Mouse (Mus musculus) ES-CJ7 (cell line): ENCODE measurements around the gene Pgd.
"Not testable (repeated sequence)": the region's sequence is repeated elsewhere in the genome, so short reads cannot be mapped to it uniquely, and the experiment has no call there.

ENCODE experiments used
- DNase-seq: peaks from one replicate; pipeline ENCODE4 v3.0.0; 2011; ENCODE audit warnings: low read depth, low spot score

The Pgd gene

GRCm38 (mm10) chr4:149166215-149166946 is at the start of gene Pgd:
Gene Pgd (minus strand): TSS chr4:149166771.
- peak; percentile 96 for DNase-seq

DNA sequence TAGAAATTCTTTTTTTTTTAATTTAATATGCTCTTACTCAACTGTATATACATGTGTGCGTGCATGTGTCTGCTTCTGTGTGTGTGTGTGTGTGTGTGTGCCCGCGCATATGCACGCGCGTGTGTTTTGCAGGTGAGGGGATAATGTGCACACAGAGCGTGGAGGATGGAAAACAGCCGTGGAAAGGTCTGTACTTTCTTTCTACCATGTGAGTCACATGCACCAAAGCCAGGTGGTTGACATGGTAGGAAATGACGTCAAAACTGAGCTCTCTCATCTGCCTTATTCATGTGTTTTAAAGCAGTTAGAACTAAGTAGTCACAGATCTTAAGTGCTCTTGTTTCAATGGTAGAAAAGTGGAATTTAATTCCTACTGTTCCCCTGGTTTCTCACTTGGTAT is 49.4 kb upstream of the Pgd start:
- DNase-seq, result no peak

- no peak for DNase-seq
These were observed 48.8 kb upstream of the Pgd start for GRCm38 (mm10) chr4:149215397-149215796.

- not testable (repeated sequence) for DNase-seq
These were observed 47.9 kb upstream of the Pgd start for GRCm38 (mm10) chr4:149214468-149214867.

GRCm38 (mm10) chr4:149213466-149213865 is 46.9 kb upstream of the Pgd start:
- DNase-seq, result no peak

- not testable (repeated sequence) for DNase-seq
These were observed 44.9 kb upstream of the Pgd start for GRCm38 (mm10) chr4:149211441-149211840.

- no peak for DNase-seq
These were observed 35.9 kb upstream of the Pgd start for GRCm38 (mm10) chr4:149202467-149202866.

DNA sequence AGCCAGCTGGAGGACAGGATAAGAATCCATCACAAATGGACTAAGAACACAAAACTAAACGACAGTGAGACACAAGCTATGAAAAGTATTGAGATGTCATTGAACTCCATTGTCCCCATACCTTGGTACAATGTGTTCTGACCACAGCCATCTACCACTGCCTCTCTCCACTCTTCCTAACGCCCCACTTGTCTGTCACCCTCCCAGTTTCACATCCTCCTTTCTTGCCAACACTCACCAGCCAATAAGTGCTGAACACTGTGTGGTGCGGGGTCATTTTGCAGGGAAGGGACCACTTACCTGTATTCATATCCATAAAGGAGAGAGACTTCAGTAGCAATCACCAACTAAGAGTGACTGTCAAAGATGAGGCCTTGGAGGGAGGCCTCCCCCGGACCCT is 34.5 kb upstream of the Pgd start:
- no peak for DNase-seq

- DNase-seq, result no peak
These were observed 30.6 kb upstream of the Pgd start for GRCm38 (mm10) chr4:149197180-149197579.

- no peak for DNase-seq
These were observed 24.5 kb upstream of the Pgd start for GRCm38 (mm10) chr4:149191103-149191502.

DNA sequence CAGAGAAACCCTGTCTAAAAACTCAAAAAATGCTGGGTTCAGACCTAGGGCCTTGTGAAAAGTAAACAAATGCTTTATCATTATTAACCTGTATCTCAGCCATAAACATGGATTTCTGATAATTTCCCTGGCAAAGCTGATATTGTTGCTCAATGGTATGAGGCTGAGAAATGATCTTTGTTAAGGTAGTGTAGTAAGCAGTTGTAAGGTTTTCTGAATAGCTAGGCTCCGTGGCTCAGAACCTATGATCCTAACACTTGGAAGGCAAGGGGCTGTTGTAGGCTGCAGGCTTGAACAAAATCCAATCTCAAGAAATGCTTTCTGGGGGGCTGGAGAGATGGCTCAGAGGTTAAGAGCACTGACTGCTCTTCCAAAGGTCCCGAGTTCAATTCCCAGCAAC is 22.0 kb upstream of the Pgd start:
- DNase-seq, result no peak

DNA sequence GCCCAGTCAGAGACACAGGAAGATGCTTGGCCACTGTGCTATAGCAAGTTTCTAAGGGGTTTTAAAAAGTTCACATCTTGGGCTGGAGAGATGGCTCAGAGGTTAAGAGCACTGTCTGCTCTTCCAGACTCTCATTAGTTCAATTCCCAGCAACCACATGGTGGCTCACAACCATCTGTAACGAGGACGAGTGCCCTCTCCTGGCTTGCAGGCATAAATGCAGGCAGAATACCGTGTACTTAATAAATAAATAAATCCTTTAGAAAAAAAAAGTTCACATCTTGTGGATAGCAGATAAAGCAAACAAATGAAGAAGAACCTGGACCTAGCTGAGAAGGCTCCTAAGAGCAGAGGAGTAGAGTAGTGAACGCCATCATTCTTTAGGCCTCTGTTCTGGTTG is 16.2 kb upstream of the Pgd start:
- peak; percentile 79 for DNase-seq

GRCm38 (mm10) chr4:149182192-149182591 is 15.6 kb upstream of the Pgd start:
- DNase-seq, result no peak

DNA sequence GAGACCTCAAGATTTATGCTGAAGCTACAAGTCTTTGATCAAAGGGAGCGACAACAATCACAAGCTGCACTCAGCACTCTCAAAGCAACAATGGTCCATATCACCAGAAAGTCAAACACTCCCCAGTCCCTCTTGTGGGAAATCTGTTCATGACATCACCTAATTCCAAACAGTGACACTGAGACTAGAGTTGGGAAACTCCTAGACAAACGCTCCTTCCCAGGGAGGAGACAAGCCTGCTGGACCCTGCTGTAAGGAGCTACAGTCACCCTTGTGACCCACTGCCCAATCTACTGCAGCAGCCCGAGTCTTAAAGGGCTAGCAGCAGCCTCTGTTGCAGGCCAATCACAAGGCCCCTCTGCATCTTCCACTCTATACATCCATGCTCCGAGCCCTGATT is 13.0 kb upstream of the Pgd start:
- no peak for DNase-seq

DNA sequence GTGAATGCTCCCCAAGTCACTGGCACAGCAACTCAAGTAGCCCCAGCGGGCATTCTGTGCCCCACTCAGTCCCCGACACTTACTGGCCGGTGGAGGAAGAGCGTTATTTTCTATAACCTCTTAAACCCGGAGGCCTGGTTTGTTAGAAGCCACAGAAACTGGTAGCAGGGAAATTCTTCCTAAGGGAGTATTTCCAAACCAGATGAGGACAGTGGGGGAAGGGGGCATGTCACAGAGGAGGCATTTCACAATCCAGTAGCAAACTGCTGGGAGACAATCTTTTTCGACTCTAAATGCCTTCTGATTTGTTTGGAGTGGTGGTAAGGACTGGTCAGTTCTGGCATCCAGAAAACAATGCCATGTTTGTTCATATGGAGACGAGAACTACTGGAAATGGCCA is 12.6 kb upstream of the Pgd start:
- DNase-seq, result no peak

DNA sequence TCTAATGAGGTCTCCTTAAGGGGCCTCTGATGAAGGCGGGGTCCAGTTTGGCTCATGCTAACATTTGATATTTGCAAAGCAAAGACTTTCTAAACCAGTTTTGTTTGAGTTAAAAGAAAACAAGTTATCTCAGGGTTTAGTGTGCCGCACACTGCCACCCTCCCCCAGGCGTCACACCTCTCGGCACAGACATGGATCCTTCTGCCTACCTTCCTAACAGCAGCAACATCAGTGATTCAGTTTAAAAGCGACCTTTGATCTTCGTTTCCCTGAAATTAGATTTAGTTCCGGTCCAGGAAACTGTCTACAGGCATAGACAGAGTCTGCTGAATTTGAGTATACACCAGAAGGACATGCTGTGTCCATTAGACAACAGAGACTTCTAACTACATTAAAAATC is 11.8 kb upstream of the Pgd start:
- no peak for DNase-seq

- no peak for DNase-seq
These were observed 10.5 kb upstream of the Pgd start for GRCm38 (mm10) chr4:149177046-149177445.

GRCm38 (mm10) chr4:149176645-149177044 is 10.1 kb upstream of the Pgd start:
- DNase-seq, result no peak

DNA sequence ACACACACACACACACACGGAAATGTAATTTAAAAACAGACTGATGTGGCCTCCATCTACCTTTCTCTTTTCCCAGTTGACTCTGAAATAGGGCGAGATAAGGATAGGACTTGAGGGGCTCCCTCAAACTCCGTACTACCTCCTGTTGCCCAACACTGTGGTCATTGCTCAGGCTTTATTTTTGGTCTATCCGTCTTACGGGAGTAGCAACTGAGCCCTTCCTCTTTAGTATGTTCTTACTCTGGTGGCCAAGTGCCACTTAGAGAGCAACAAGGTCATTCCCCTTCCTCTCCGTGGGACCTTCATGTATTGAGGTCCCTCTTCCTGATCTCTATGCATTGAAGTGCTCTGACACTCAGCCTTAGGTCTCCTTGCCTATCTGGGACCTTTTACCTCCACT is 7.1 kb upstream of the Pgd start:
- DNase-seq, result no peak

GRCm38 (mm10) chr4:149172666-149173065 is 6.1 kb upstream of the Pgd start:
- DNase-seq, result no peak

GRCm38 (mm10) chr4:149172083-149172482 is 5.5 kb upstream of the Pgd start:
- DNase-seq, result no peak

DNA sequence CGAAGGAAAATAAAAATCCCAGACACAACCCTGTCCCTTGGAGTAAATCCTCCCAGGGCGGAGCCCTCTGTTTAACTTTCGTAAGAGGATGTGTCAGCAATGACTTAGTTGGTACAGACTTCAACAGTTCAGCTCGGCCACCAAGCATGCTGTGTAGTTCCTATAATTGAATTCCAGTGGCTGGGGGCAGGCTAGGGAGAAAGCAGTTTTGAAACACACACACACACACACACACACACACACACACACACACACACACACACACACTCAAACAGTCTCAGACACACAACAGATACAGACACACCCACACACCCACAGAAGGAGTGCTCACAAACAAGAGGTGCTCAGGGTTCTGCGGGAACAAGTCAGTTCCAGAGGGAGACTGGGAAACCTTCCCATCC is 5.0 kb upstream of the Pgd start:
- no peak for DNase-seq

DNA sequence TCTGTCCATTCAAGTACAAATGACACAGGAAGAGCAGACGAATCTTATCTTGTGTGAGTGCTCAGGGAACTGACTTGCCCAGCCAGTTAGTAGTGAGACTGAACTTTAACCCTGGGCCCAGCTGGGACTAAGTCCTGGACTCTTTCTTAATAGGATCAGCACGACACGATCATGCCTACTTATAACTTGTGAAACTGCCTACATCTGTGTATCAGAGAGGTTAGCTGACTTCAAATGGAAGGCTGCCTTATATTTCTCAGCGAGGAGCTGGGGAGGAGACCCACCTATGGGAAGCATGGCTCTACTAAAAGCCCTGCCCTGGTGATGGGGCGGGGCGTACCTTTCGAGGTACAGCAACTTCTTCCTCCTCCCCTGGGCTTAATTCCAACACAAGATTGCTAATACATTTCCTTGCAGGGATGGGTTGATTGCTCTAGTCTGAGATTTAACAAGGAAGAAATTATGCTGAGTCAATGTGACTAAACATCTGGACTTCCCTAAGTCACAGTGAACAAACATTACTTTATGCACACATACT is 3.9 kb upstream of the Pgd start:
- no peak for DNase-seq

DNA sequence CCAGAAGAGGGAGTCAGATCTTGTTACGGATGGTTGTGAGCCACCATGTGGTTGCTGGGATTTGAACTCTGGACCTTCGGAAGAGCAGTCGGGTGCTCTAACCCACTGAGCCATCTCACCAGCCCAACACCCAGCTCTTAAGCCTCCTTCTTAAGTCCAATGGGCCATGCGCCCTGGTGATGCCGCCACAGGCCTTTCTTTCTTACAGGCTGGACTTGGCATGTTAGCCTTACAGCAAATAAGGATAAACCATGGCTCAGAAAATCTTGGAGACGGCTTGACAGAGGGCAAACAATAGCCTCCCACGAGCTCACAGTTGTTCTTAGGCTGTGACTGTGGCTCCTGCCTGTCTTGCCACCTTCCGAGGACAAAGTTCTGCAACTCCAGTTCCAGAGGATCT is 3.4 kb upstream of the Pgd start:
- not testable (repeated sequence) for DNase-seq
